Mouse (Mus musculus) central nervous system, embryonic 14 days (tissue): ENCODE results near the gene Fam169a. TPM values are rescaled to one million over a fixed set of nuclear protein-coding genes. Genes with fewer than 3 reads are reported as not detected.

Experiments
- polyA plus RNA-seq: library from polyadenylated mRNA; depleted of rRNA; stranded (reverse); fragments of >200 nt; gene quantifications from 2 replicates; pipeline ENCODE4 v1.2.3, GENCODE M21; 2012; rRNA removed

Gene Fam169a
- 11.0 and 11.7 TPM in 2 replicates for polyA plus RNA-seq

GRCm38 (mm10) chr13:97066649-97067550 is at the start of gene Fam169a:
TSS of gene Fam169a (plus strand) at chr13:97067286.

DNA sequence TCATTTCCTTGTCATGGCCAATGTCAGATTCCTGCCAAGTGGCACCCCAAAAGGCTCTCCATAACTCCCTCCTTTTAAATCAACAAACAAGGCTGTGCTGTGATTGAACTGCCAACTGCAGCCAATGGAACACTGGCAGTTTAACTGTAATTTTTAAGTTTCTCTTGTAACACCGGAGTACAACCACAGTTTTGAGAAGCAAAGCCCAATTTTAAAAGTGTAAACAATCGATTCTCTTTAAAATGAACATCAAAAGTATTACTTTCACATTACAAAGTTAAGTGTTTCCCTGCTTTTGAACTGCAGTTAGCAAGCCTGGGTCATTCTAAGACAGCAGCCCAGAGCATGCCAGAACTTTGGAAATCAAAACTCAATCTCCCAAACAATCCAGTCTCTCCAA is 32.8 kb upstream of the Fam169a start, which contains the start of gene 1700029F12Rik:
1700029F12Rik (minus strand) TSS at position 101 of the 400 bp plus-strand sequence.

DNA sequence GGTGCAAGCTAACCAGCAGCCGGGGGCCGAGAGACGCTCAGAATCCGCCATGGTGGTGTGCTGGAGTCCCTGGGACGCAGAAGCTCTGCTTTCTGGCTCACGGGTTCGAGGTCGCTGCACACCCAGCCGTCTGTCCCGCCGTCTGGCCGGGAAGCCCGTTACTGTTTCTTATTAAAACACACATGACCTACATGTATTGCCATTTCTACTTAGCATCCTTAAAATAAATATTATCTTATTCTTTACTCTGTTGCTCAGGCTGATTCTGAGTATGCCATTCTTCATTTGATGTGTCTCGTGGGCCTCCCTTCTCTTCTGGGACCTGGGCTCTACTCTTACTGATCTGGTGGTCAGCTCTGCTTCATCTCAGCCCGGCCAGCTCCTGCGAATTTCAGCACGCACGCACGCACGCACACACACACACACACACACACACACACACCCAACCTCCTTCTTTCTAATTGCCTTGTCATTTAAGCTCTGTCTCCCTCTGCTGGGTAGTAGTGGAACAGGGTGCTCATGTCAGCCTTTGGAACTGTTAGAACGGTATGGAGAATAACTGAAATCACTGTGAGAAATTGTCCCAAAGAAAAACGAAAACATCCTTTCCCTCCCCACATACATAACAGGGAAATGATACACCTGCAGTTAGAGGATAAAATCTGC is 32.2 kb downstream of the Fam169a start, which contains the start of gene Gm6169:
Gm6169 (minus strand) TSS at position 51 of the 666 bp plus-strand sequence.

GRCm38 (mm10) chr13:97137466-97138400 is 70.6 kb downstream of the Fam169a start, which contains the start of the genes Gfm2 and Nsa2:
TSS of gene Gfm2 (plus strand) at chr13:97137937.
TSS of gene Nsa2 (minus strand) at chr13:97137937.

Other genes starting within 250 kb of the Fam169a start
- gene Gcnt4, start 142.6 kb upstream of the Fam169a start, polyA plus RNA-seq: 0.12 and 0.19 TPM in 2 replicates
- gene 1700029F12Rik, start 32.9 kb upstream of the Fam169a start, polyA plus RNA-seq: not detected in 2 replicates
- gene Gm6169, start 32.0 kb downstream of the Fam169a start, polyA plus RNA-seq: 0.49 and 0.96 TPM in 2 replicates
- 33.2 and 34.7 TPM in 2 replicates for gene Gfm2, start 70.7 kb downstream of the Fam169a start, polyA plus RNA-seq
- 97.1 and 109 TPM in 2 replicates for gene Nsa2, start 70.7 kb downstream of the Fam169a start, polyA plus RNA-seq
- gene Hexb, start 131.1 kb downstream of the Fam169a start, polyA plus RNA-seq: 24.8 and 28.4 TPM in 2 replicates
- 214 and 261 TPM in 2 replicates for gene Enc1, start 173.8 kb downstream of the Fam169a start, polyA plus RNA-seq